Mouse (Mus musculus) kidney, adult 18-20 months (tissue): ENCODE measurements around the gene Pbx2.

ENCODE experiments used
- DNase-seq: peaks from one replicate; pipeline ENCODE4 v3.0.0; 2021

The Pbx2 gene

DNA sequence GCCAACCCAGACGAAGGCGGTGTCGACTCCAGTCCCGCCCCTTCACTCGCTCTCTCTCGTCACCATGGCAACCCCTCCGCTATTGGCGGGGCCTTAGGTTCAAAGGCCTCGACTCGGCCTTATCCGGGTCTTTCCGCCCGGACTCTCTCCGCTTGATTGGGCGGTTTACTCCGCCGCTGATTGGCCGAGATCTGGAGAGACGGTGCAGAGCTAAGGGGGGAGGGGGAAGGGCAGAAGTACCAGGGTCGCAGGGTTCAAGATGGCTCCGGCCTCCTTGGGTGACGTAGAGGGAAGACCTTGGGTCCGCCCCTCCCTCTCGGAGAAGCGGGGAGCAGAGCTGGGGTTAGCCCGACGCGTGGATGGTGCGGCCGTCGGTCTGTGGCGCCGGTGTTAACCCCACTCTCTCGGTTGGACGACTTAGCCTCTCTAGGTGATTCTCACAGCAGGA, 13.0 kb downstream of the Pbx2 start, which contains the start of gene Agpat1:
Gene Agpat1, plus strand, starts transcription at position 202 of the 448 bp plus-strand sequence.
- DNase-seq = peak; percentile 97

DNA sequence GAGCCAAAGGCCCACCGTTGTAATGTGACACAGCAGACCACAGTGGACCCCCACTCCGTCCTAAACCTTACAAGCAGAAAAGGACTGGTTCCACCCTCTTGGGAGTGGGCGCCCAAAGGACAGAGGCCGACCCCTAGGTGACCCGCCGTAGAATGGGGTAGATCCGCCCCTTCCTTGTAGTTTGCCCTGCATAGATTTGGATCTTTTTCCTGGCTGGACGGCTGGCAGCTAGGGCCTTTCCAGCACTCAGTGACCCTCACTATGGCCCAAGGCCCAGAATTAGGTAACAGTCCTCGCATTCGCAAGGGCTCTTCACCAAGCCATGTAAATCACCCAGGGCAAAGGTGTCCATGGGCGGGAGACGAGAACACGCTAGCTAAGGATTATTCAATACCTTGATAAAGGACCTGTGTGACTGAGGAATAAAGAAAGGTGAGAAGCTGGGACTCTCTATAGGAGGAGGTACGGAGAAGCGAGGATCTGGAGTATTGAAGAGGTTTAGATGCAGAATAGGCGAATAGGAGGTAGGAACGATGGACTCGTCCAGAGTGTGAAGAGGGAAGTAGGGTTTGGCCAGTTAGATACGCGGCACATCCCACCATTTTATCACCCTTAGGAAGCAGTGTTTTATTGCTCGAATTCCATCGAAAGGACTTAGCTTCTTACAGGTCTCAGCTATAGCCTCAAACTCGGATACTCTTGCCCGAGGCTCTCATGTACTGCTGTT, 13.6 kb downstream of the Pbx2 start:
- DNase-seq = peak; percentile 76

DNA sequence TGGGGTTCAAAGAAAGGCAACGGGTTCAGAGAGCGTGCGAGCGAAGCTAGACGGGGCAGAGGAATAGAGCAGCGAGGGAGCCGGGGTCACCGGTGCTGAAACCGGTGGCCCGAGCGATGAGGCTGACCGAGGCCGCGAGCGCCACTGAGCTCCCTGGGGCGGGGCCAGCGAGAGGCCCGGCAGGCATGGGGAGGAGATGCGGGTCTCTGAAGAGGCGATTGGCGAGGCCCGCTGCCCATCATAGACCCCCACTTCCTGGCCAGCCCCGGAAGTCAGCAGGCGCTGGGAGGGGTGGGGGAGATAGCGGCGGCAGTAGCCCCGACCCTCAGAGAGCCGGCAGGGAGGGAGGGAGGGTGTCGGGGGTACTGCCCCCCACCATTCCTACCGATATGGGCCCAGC, 14.5 kb downstream of the Pbx2 start:
- DNase-seq = peak; percentile 98

DNA sequence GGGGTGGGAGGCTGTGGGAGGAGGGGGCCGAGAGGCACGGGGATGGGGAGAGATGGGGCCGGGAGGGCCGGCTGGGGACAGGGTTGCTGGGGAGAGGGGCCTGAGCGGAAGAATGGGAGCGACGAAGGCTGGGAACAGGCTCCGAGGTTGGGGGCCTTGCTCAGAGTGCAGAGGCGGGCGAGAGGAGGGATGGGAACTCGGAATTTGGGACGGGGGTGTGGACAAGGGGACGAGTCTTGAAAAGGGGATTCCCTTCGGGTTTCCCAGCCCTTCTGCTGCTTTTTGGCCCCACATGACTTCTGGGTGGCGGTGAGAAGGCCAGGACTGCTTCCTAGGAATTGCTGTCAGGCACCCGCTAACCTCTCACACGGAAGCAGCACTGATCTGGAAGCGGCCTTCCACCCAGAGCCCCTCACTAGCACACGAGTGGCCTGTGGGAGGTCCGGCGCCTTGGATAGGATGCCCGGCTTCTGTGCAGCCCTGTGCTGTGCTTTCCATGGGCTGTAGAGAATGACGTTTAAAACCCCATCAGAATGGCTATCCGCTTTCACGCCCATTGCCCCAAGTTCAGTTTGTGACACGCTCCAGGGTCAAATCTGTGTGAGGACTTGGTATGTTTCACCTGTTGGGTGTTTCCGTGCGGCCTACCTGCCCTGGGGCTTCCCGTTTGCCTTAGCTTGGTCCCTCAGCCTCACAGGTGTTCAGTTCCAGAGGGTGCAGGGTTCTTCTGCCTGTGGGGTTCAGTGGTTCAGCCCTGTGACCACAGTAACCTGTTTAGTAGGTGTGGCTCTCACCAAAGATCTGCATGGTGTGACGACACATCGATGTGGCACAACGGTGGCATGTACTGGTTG, 15.3 kb downstream of the Pbx2 start:
- DNase-seq = no peak

DNA sequence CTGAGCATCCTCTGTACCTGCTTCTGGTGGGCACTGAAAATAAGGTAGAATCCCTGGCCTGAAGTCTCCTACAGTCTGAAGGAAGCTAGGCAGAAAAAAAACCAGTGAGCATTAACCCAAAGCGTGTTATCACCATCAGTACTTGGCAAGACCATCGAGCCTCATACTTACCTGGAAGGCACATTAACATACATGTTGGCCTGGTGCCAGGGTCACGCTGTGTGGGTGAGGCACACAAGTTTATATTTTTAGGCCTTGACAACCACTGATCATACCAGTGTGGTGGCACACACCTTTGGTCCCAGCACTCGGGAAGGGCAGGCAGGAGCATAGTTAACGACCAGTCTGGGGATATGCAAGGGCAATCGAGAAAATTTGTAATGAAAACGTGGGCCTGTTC, 16.9 kb downstream of the Pbx2 start:
- peak; percentile 35 for DNase-seq

DNA sequence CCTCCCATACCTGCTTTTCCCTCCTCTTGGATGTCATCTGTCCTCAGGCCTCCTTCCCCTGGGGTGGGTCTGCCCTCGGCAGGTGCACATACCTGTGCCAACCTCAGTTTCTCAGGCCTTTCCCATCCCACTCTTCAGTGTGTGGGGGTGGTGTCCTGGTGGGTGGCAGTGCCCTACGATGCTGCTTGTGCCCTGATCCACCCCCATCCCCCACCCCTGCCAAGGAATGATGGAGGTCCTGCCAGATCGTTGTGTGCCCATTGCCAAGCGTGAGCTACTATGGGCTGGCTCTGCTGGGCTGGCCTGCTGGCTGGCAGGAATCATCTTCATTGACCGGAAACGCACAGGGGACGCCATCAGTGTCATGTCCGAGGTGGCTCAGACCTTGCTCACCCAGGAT, 20.0 kb downstream of the Pbx2 start:
- DNase-seq = no peak

DNA sequence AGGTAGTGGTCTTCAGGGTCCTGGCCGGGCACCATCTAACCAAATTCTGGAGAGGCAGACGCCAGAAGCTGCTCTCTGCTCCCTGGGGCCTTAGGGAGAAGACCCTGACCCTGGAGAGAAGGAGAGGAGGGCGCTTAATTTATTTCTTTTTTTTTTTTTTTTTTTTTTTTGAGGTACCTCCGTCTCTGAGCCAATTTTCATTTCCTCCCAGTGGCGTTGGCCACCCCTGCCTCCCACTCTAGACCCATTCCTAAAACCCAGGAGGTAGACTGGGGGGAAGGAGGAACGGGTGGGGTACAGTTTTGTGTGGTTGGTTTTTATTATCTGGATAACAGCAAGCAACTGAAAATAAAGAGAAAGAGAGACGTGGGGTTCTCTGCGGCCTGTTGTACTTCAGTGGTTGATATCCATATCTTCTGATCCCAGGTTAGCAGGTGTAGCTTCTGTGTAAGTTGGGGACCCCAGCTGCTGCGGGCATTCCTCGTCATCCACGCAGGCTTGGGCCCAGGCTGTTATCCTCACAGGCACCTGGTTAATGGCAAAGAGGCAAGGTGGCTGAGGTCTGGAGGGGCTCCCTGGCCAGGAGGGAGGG, 22.1 kb downstream of the Pbx2 start:
- no peak for DNase-seq

DNA sequence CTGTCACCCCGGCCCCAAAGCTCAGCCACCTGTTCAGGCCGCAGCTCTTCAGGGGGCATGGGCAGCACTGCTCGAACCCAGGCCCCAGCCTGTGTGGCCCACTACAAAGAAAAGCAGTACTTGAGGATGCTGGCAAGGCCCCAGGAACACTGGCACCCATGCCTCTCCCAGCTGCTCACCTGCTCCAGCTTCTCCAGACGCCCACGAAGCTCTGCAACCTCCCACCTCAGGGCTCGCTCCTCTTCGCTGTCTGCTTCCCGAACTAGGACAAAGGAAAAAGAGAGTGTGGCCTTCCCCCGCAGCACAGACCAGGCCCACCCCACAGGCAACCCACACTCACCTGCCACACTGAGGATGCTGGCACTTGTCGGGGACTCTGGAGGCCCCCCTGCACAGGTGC, 22.8 kb downstream of the Pbx2 start:
- no peak for DNase-seq

DNA sequence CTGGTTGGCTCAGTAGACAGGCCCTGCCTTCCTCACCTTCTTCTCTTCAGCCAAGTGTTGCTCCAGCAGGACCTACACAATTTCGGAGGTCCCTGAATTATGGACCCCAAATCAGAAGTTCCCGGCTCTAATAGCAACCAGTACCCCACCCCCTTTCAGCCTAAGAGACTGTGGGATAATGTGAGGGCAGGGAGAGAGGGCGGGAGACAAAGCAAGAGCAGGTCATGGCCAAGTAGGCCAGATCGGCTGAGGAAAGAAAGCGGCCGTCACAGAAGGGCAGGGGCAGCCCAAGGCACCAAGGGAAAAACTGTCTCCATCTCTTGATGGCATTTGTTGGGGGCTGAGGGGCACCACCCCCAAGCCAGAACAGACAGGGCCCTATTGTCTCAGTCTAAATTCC, 24.8 kb downstream of the Pbx2 start, which contains the start of gene Egfl8:
Gene Egfl8, minus strand, starts transcription at position 101 of the 400 bp plus-strand sequence.
- no peak for DNase-seq

DNA sequence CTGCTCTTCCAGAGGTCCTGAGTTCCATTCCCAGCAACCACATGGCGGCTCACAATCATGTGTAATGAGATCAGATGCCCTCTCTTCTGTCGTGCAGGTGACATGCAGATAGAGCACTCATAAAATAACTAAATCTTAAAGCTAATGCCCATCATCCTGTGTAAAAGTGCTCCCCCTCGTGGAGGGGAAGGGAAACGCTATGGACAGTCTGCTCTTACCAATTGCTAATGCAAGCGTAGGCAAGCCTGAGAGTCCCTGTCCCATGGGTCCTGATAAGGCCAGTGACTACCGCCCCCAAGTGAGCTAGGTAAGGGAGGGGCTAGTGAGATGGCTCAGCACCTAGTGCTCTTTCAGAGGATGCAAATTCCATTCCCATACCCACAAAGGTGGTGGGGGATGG, 27.9 kb downstream of the Pbx2 start:
- peak; percentile 82 for DNase-seq

DNA sequence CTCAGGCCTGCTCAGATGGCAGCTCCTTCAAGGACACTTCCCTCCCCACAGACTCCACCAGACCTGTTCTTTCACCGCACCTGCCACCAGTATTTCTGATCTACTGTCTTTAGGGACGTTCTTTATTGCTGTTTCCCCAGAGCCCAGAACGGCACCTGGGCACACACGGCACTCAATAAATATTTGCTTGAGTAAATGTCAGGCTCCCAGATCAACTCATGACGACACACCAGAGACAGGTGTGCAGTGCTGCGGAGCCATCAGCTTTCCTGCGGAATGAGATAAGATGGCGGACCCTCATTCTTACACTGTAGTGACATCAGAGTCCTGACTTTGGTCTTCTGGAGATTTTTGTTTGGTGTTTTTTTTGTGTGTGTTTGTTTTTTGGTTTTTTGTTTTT, 29.9 kb downstream of the Pbx2 start:
- DNase-seq = no peak

DNA sequence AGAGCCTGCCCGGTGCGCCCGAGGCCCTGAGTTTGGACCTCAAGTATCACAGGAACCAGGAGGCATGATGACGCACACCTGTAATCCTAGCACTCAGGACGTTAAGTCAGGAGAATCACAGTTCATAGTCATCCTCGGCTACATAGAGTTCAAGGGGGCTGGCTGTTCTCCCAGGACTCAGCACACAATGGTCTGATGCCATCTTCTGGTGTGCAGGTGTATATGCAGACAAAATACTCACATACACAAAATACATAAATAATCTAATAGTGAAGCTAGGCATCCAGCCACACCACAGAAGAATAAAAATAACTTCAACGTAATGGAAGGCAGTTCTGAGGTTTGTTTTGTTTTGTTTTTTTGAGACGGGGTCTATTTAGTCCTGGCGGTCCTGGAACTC, 32.1 kb downstream of the Pbx2 start:
- no peak for DNase-seq

DNA sequence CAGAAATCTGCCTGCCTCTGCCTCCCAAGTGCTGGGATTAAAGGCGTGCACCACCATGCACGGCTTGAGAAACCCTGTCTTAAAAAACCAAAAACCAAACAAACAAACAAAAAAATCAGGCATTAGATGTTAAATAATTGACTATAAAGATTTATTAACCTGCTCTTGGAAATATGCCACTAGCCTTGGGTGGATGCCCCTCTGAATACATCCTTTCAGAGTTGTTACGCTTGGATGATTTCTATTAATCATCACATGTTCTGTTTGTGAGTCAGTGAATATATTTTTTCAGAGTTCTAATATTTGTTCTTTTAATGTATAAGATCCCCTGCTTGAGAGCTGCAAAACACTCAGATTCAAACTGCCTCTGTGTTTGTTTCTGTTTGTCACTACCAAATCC, 33.9 kb downstream of the Pbx2 start:
- DNase-seq = no peak

DNA sequence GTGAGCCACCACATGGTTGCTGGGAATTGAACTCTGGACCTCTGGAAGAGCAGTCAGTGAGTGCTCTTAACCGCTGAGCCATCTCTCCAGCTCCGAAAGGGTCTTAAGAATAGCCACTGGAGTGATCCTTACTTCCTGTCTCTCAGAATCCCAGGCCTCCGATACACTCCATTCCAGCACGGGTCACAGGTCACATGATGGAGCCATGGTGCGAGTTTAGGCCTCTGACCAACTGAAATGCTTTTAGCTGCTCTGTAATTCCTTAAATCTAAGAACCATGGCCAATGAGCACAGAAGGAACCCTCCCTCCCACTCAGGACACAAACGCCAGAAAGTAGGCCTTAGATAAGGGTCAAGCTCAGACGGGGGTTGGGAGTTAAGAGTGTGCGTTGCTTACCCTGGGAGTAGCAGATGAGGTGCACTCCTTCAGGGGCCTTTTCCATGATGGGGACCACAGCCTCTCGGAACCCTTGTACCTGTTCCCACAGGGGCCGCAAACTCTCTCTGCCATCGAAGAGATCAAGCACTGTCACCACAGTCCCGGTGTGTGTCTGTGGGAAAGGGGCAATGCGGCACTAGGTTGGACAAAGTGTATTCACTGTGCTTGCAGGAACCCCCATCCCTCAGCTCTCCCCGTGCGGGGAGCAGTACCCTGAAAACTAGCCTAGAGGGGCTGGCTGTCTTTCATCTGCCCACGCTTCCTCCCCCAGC, 35.2 kb downstream of the Pbx2 start:
- no peak for DNase-seq

DNA sequence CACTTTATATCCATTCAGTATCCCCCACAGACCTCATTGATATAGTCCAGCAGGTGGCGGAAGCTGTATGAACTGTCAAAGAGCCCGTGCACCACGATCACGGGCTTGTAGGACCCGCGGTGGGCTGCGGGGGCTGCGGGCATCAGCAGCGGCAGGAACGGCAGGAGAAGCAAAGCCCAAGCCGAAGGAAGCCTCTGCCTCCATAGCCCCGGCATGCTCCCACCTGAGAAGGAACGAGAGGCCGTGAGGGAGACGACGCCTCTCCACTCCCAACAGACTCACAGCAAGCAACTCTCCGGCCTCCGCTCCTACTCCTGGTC, 35.7 kb downstream of the Pbx2 start:
- DNase-seq = no peak

DNA sequence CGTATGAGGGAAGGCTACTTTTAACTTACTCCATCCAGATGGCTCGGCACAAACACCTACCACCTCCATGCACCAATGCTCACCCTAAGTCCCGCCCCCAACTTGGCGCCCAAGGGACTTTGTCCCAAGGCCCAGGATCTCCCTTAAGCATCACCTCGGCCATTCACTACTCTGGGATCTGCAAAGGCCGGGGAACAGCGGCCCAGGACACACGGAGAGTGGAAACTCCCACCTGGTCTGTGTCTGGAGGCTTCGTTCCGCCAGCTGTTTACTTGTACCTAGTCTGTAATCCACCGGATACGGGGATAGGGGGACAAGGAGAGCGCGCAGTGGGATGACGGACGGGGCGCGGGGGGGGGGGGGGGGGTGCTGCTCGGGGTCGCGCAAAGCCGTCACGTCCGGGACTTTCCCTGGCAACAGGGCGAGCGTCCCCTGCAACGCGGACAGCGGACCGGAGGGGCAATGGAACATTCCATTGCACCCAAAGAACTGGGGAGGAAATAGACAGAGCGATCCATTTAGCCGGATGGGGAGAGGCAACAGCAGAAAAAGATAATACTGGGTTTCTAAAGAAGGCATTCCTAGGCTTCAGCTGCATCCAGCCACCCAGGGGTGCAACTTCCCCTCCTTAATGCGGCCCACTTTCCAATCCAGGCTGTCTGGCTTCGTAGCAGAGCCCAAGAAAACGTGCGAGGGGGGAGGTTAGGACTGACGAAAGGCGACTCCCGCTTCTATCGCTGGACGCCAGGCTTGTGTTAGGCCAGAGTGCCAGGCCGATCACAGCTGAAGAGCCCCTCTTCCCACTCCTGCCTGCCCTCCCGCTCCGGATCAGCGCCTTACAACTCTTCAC, 36.3 kb downstream of the Pbx2 start:
- DNase-seq = peak; percentile 91

DNA sequence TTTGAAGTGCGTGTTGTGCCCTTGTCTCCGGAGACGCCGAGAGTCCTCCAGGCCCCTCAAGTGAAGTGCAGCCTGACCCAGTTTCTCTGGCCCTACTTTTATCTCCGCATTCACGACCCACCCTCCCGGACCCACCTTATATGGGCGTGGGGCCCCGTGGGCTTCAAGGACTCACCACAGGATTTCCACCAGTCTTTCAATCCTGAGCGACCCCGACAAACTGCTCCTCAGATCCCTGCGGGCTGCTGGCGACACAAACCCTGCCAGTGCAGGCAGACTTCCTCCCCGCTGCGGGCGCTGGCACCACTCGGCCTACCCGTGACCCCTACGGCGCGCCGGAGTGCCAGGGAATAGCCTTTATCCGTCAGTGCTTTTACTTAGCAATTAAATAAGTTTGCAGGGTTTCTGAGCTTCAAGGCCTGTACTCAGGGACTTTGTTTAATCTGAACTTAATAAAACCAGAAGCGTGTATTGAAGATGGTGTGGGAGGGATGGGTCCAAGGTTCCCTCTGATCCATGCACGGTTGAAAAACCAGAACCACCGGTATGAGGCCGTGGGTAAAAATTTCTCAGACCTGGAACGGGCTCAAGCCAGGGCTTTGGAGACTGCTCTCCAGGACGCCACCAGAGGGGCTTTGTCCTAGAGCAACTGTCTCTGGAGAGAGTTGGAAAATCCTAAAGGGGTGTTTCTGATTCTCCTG, 37.0 kb downstream of the Pbx2 start, which contains the start of gene Ppt2:
Gene Ppt2, minus strand, starts transcription at position 568 of the 701 bp plus-strand sequence.
- DNase-seq = peak; percentile 79

DNA sequence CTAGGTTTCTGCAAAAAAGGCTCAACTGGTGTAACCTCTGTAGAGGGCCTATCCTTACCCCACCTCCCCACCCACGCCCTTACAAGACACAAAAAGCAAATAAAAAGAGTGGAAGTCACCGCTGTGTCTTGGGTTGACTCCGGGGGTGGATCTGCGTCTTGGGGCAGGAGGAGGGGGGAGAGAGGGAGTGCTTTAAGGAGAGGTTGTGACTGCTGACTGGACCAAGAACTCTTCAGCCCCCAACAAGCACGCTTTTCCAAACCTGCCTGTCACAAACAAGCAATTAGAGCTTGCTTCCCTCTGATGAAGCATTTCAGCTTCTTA, 37.5 kb downstream of the Pbx2 start:
- no peak for DNase-seq

DNA sequence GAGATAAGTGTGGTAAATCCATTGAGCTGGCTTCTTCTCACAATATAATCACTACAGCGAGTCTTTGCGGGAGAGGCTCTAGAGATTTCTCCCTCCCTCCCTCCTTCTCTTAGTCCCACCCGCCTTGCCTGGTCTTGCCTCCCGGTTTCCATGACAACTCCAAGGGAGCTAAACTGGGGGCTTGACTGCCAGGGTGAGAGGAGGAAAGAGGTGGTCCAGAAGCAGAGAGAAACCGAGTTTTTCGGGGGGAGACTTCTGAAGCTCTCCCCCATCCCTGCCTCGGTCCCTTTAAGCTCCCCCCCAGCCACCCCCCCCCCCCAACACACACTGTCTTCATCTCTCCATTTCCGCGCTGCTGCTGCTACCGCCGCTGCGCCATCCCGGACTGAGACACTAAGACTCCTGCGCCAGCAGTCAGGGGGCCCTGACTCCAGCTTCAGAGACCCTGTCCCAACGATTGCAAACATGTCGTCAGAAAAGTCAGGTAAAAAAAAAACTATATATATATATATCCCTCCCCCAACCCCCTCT, 38.2 kb downstream of the Pbx2 start, which contains the start of gene Prrt1:
Gene Prrt1, plus strand, starts transcription at position 313 of the 531 bp plus-strand sequence.
- no peak for DNase-seq

DNA sequence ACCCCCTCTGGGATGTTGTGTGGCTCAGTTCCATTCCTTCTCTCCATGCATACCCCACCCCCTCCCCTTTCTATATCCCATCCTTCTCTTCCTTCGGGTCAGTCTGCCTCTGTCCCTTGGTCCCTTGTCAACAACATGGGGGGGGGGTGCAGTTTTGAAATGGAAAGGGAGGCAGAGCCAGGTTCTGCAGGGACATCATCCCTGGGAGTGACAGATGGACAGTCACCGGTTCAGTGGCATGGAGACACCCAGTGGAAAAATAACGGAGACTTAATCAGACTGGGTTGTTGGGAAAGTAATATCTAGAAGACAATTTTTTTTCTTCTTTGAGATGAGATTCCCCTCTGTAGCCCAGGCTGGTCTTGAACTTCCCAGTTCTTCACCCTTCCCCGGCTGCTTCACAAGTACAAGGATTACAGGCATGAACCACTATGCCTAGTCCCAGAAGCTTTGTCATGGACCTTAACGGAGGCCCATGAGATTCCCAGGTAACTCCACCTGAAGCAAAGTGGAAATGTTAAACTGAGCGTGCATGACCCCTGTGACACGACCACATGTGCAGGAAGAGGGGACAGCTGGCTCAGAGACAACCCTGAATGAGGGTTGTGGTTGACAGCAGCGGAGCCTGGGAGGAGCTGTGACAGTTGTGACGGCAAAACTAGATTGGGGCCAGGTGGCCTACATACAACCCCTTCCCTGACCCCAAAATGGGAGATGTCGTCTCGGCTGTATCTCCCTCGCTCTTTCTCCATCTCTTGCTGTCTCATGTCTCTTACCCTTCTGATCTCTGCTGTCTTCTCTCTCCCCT, 38.9 kb downstream of the Pbx2 start:
- no peak for DNase-seq
